Mouse (Mus musculus) cerebellum, adult 11-12 months (tissue): ENCODE results near the gene B4galt1.
A peak's percentile ranks its signal among the peaks of the same experiment; 100 is the strongest.

ENCODE experiments used
- DNase-seq: peaks from one replicate; pipeline ENCODE4 v3.0.0; 2022

The B4galt1 gene

GRCm38 (mm10) chr4:40774279-40775259 lies 79.2 kb downstream of the B4galt1 start:
- DNase-seq, result peak; percentile 29

DNA sequence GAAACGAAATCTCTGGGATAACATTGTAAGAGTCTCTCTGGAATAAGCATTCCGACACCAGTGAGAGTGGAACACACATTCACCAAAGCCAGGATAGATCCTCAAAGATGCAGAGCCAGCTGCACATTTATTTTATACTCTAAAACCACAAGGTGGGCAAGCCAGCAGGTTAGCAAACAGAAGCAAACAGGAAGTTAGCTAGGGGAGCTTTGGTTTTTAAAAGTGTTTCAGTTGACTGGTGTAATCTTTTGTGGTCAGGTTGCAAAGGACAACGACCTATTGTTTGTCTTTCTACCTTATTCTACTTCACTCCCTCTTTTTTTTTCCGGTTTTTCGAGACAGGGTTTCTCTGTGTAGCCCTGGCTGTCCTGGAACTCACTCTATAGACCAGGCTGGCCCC lies 93.9 kb downstream of the B4galt1 start:
- no peak for DNase-seq

DNA sequence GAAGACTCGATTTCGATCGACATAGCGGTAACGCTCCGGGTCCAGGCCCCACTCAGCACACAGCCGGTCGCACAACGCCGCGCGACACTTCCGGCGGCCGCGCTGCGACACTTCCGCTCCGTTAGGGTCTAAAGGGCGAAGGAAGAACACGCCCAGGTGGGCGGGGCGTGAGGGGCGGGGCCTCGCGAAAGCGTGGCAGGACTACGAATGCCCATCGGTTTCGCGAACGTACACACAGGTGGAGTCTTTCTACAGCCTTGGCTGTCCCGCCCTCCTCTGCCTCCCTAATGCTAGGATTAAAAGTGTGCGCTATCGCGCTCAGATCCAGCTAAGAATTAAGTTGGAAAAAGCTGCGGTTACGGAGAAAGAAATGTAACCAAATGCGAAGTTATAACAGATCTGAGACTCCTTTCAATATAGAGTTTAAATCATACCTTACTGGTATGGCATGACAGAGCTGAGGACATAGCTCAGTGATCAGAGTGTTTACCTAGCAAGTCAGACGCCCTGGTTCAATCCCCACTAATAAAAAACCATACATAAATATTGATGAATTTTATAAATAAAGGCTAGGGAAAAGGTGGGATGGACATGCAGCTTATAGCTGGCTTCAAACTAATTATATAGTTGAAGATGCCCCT lies 95.9 kb downstream of the B4galt1 start, which contains the start of gene Smu1:
Gene Smu1 (minus strand): TSS at position 144 of the 641 bp plus-strand sequence.
- peak; percentile 97 for DNase-seq

- DNase-seq, result peak; percentile 29
Measured at GRCm38 (mm10) chr4:40757157-40757779, 96.5 kb downstream of the B4galt1 start.
